Mouse (Mus musculus): Measurements from ENCODE around the gene Tie1. TPM values are rescaled to one million over a fixed set of nuclear protein-coding genes. Genes with fewer than 3 reads are reported as not detected.

Gene Tie1
- polyA plus RNA-seq, 1 experiment from 2014 or later, result not detected

Other genes starting within 250 kb of the Tie1 start
- 0.07 to 0.56 TPM (median 0.34 TPM) in 3 replicates for gene Ptprf, start 198.7 kb downstream of the Tie1 start, polyA plus RNA-seq (2018)
- 3.0 to 9.6 TPM (median 5.2 TPM) in 3 replicates for gene Szt2, start 80.8 kb downstream of the Tie1 start, polyA plus RNA-seq (2018)
- 69.4 to 89.5 TPM (median 85.4 TPM) in 3 replicates for gene Med8, start 80.7 kb downstream of the Tie1 start, polyA plus RNA-seq (2018)
- gene Elovl1, start 62.0 kb downstream of the Tie1 start, polyA plus RNA-seq (2018), result 152 to 208 TPM (median 177 TPM) in 3 replicates
- 0.63 to 3.8 TPM (median 2.6 TPM) in 3 replicates for gene Cdc20, start 52.7 kb downstream of the Tie1 start, polyA plus RNA-seq (2018)
- gene Mpl, start 32.5 kb downstream of the Tie1 start, polyA plus RNA-seq (2018), result 0.26 TPM in 1 of 3 replicates, not detected in the others
- gene 2610528J11Rik, start 36.9 kb upstream of the Tie1 start, polyA plus RNA-seq (2018), result not detected in 3 replicates
- gene Tmem125, start 54.0 kb upstream of the Tie1 start, polyA plus RNA-seq (2018), result not detected in 3 replicates
- gene Cfap57, start 130.7 kb upstream of the Tie1 start, polyA plus RNA-seq (2018), result not detected in 3 replicates
- gene Ebna1bp2, start 130.7 kb upstream of the Tie1 start, polyA plus RNA-seq (2018), result 26.7 to 58.3 TPM (median 41.6 TPM) in 3 replicates
- not detected in 3 replicates for gene Olfr62, start 168.9 kb upstream of the Tie1 start, polyA plus RNA-seq (2018)
- not detected in 3 replicates for gene Olfr1342, start 202.7 kb upstream of the Tie1 start, polyA plus RNA-seq (2018)
- gene Olfr1341, start 213.5 kb upstream of the Tie1 start, polyA plus RNA-seq (2018), result not detected in 3 replicates
- not detected in 3 replicates for gene Olfr1340, start 230.1 kb upstream of the Tie1 start, polyA plus RNA-seq (2018)
- not detected in 3 replicates for gene Olfr1339, start 242.1 kb upstream of the Tie1 start, polyA plus RNA-seq (2018)

Measured in macrophage (primary cell).